Mouse (Mus musculus) ES-E14 (cell line): Measurements from ENCODE around the gene Pou2f1. TPM values are rescaled to one million over a fixed set of nuclear protein-coding genes. Genes with fewer than 3 reads are reported as not detected.

Source experiments
- DNase-seq: peaks from one replicate; pipeline ENCODE4 v3.0.0-alpha.2; 2013; ENCODE audit warnings: low read depth, low spot score
- H3K27ac ChIP-seq: 2 replicates; pipeline ENCODE4 v1.5.1; 2012; ENCODE audit warnings: low read depth, mild to moderate bottlenecking, low read length, moderate library complexity, mixed read lengths; ENCODE audit not compliant: poor library complexity, insufficient read depth, severe bottlenecking
- H3K36me3 ChIP-seq: 2 replicates; pipeline ENCODE4 v1.6.1; 2012; ENCODE audit warnings: mild to moderate bottlenecking, low read length, moderate library complexity, mixed read lengths; ENCODE audit not compliant: control insufficient read depth, poor library complexity, insufficient read depth, severe bottlenecking
- H3K4me1 ChIP-seq, 2 experiments: fragments of 150-350 bp in 1 of 2; sonication (generic) in 1 of 2; 2 replicates each; pipeline ENCODE4 v1.6.1; 2012; ENCODE audit warnings: low read length in 2 of 2, mild to moderate bottlenecking in 1 of 2, mixed read lengths in 1 of 2; ENCODE audit not compliant: control insufficient read depth in 2 of 2, insufficient read depth in 2 of 2, poor library complexity in 1 of 2
- H3K4me3 ChIP-seq, 2 experiments: fragments of 150-350 bp in 1 of 2; sonication (generic) in 1 of 2; 2 replicates each; pipeline ENCODE4 v1.5.1; 2012; ENCODE audit warnings: low read length in 2 of 2, low read depth in 1 of 2, mild to moderate bottlenecking in 1 of 2, mixed read lengths in 1 of 2; ENCODE audit not compliant: insufficient read depth in 1 of 2, poor library complexity in 1 of 2, severe bottlenecking in 1 of 2
- H3K9ac ChIP-seq: 2 replicates; pipeline ENCODE4 v1.6.1; 2012; ENCODE audit warnings: low read depth, mild to moderate bottlenecking, low read length, mixed read lengths; ENCODE audit not compliant: poor library complexity, insufficient read depth, severe bottlenecking
- H3K9me3 ChIP-seq: fragments of 150-350 bp; sonication (generic); 2 replicates; pipeline ENCODE4 v1.6.1; 2012; ENCODE audit warnings: low read depth, mild to moderate bottlenecking, low read length; ENCODE audit not compliant: control insufficient read depth, insufficient read depth
- CHD2 ChIP-seq: IDR thresholded peaks from 2 replicates; pipeline ENCODE4 v1.6.1; 2014; ENCODE audit warnings: mild to moderate bottlenecking, low read depth, low read length, inconsistent platforms
- HCFC1 ChIP-seq: IDR thresholded peaks from 2 replicates; pipeline ENCODE4 v1.6.1; 2012; ENCODE audit warnings: low read length, inconsistent platforms, borderline replicate concordance; ENCODE audit not compliant: insufficient read depth
- MAFK ChIP-seq: IDR thresholded peaks from 2 replicates; pipeline ENCODE4 v1.6.1; 2014; ENCODE audit warnings: mild to moderate bottlenecking, low read depth, low read length, inconsistent platforms; ENCODE audit not compliant: insufficient read depth
- ZC3H11A ChIP-seq: IDR thresholded peaks from 2 replicates; pipeline ENCODE4 v1.6.1; 2012; ENCODE audit warnings: low read depth, mild to moderate bottlenecking, inconsistent platforms, low read length, borderline replicate concordance
- ZNF384 ChIP-seq: IDR thresholded peaks from 2 replicates; pipeline ENCODE4 v1.6.1; 2012; ENCODE audit warnings: low read depth, low read length, inconsistent platforms
- in situ Hi-C, 2 experiments: fragments of 600-800 bp; cut with MboI; formaldehyde crosslinking; loops; one replicate each; pipeline ENCODE4 v1.15.1; 2025; ENCODE audit warnings: low sequenced_read_pairs in 2 of 2, inconsistent platforms in 1 of 2; ENCODE audit not compliant: unreplicated experiment in 2 of 2
- total RNA-seq: library from RNA; depleted of rRNA; stranded (reverse); fragments of 300-350 nt; gene quantifications from 2 replicates; pipeline ENCODE4 v1.2.3, GENCODE M21; 2012; rRNA removed

Pou2f1 gene
- total RNA-seq, 1 experiment: 37.9 TPM

DNA sequence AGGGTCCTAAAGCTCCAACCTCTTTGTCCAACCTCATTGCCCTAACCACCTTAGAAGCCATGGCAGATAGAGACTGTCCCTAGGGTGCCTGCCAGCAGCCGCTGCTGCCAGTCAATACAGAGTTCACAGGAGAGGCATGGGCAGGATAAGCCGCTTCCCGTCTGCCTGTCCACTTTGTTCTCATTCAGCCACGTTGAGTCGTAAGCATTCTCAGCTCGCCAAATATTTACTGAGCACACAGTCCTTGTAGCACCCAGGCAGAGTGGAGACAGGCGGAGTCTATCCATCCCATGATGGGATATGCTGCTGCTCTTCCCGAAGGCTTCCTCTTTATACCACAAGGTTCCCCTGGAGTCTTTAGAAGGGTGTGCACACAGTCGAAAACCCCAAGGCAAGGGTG, 185.2 kb downstream of the Pou2f1 start:
- DNase-seq: no peak
- in situ Hi-C loops: no loop called here
- no peak overlapping the region for H3K4me3 ChIP-seq
- H3K9me3 ChIP-seq: no peaks in the 10 kb centered on the region
- no peaks in the 10 kb centered on the region for H3K4me1 ChIP-seq
- H3K36me3 ChIP-seq: no peaks in the 10 kb centered on the region
- no peak overlapping the region for H3K9ac ChIP-seq
- TF ChIP-seq ZNF384: no peak
- H3K27ac ChIP-seq: no peak overlapping the region

DNA sequence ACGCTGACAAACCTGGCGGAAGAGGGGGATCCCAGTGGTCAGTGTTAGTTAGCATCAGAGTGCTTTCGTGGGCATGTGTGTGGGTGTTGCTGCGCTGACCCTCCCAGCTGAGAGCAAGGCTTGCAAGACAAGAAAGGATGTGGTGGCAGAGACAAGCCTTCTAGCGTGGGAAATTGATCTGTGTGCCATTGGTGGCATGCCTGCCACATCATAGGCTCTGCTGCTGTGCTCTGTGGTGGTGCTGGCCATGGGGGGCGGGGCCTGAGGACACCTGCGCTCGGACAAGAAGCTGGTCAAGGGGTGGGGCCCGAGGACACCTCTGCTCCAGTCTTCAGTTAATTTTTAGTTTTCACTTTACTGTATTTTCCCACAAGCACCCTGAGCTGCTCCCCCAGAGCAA, 186.1 kb downstream of the Pou2f1 start:
- no peak overlapping the region for H3K9ac ChIP-seq
- no peak overlapping the region for H3K4me3 ChIP-seq
- H3K27ac ChIP-seq: no peak overlapping the region
- DNase-seq: no peak
- H3K9me3 ChIP-seq: no peaks in the 10 kb centered on the region
- no peaks in the 10 kb centered on the region for H3K36me3 ChIP-seq
- TF ChIP-seq ZNF384 (no peak), HCFC1 (no peak), ZC3H11A (no peak), MAFK (no peak), CHD2 (no peak)
- in situ Hi-C loops: no loop called here
- H3K4me1 ChIP-seq: no peaks in the 10 kb centered on the region

Other genes starting within 250 kb of the Pou2f1 start
- gene Creg1, start 238.9 kb downstream of the Pou2f1 start, total RNA-seq: 15.7 and 20.0 TPM in 2 replicates
- 6.1 and 9.5 TPM in 2 replicates for gene Cd247, start 214.0 kb downstream of the Pou2f1 start, total RNA-seq
- 60.2 and 69.4 TPM in 2 replicates for gene Dusp27, start 125.2 kb upstream of the Pou2f1 start, total RNA-seq
- gene Gpa33, start 127.6 kb upstream of the Pou2f1 start, total RNA-seq: 68.0 and 204 TPM in 2 replicates
- gene Mael, start 236.1 kb upstream of the Pou2f1 start, total RNA-seq: 20.3 and 25.7 TPM in 2 replicates